Mouse (Mus musculus) hindbrain, postnatal 0 days (tissue): ENCODE measurements around the gene Ntrk3. TPM values are rescaled to one million over a fixed set of nuclear protein-coding genes. Genes with fewer than 3 reads are reported as not detected.
A peak's percentile ranks its signal among the peaks of the same experiment; 100 is the strongest.

Experiments
- ATAC-seq: fragments of 200-750 bp; cut with Nextera tagmentation; 2 replicates; pipeline ENCODE4 v1.8.0; 2017; ENCODE audit warnings: mild to moderate bottlenecking, moderate TSS enrichment, moderate library complexity
- DNase-seq: peaks from one replicate; pipeline ENCODE4 v3.0.0-alpha.2; 2015; ENCODE audit warnings: low spot score
- H3K27ac ChIP-seq: fragments of 300-500 bp; sonication (generic); 2 replicates; pipeline ENCODE4 v1.5.1; 2014; ENCODE audit warnings: mild to moderate bottlenecking
- H3K27me3 ChIP-seq: fragments of 300-500 bp; sonication (generic); 2 replicates; pipeline ENCODE4 v1.6.1; 2014; ENCODE audit warnings: low read length, mixed read lengths; ENCODE audit not compliant: insufficient read depth
- H3K36me3 ChIP-seq: fragments of 300-500 bp; sonication (generic); 2 replicates; pipeline ENCODE4 v1.6.1; 2014; ENCODE audit warnings: low read length, mixed read lengths; ENCODE audit not compliant: insufficient read depth
- H3K4me1 ChIP-seq: fragments of 300-500 bp; sonication (generic); 2 replicates; pipeline ENCODE4 v1.6.1; 2014; ENCODE audit warnings: antibody characterized with exemption, low read length, mixed read lengths; ENCODE audit not compliant: insufficient read depth
- H3K4me2 ChIP-seq: fragments of 300-500 bp; sonication (generic); 2 replicates; pipeline ENCODE4 v1.6.1; 2014; ENCODE audit warnings: low read depth, mild to moderate bottlenecking, low read length, moderate library complexity, mixed read lengths
- H3K4me3 ChIP-seq: fragments of 300-500 bp; sonication (generic); 2 replicates; pipeline ENCODE4 v1.5.1; 2014; ENCODE audit warnings: low read length
- H3K9ac ChIP-seq: fragments of 300-500 bp; sonication (generic); replicated peaks from 2 replicates; pipeline ENCODE4 v1.6.1; 2014; ENCODE audit warnings: mild to moderate bottlenecking, low read length, moderate library complexity, mixed read lengths
- H3K9me3 ChIP-seq: fragments of 300-500 bp; sonication (generic); 2 replicates; pipeline ENCODE4 v1.6.1; 2016; ENCODE audit warnings: low read length, mixed read lengths
- CTCF ChIP-seq: IDR thresholded peaks from 2 replicates; pipeline ENCODE4 v1.5.1; 2016; ENCODE audit warnings: antibody characterized with exemption, control low read depth, low read depth
- WGBS: fragments of 180-500 bp; shearing (Covaris S2); extraction: QIAGEN DNeasy Blood & Tissue Kit; methylation state at CpG from one replicate; pipeline ENCODE4 v1.1.7; 2014; 5-methylcytosine and 5-hydroxymethylcytosine counted together
- polyA plus RNA-seq: library from polyadenylated mRNA; unstranded; fragments of >200 nt; fragmentation: Nextera tagmentation; extraction: Ambion mirVana; gene quantifications from 2 replicates; pipeline ENCODE4 v1.2.1, GENCODE M21; 2015
- total RNA-seq: library from RNA; depleted of rRNA; stranded (reverse); fragments of >200 nt; gene quantifications from 2 replicates; pipeline ENCODE4 v1.2.3, GENCODE M21; 2014

Gene Ntrk3
- total and polyA plus RNA-seq, 2 experiments from 2014 or later: 23.5 to 90.8 TPM

DNA sequence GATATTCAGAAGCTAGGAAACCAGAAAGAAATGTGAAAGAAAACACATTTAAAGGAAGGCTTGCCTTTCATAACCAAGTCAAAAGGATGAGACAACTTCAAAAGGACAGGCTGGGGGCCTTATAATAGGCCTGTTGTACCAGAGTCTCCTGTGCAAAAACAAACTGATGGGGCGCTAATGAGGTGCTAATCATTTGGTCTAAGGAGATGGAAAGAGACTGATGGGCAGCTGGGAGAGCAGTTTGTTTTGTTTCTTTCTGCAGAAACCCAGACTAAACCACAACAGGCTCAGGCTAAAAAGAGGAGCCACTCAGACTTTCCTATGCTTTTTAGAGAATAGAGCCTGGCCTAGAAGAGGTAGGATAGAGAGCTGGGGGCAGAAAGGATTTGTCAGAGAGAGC lies 554.4 kb downstream of the Ntrk3 start:
- H3K36me3 ChIP-seq: no peaks in the 10 kb centered on the region
- H3K4me3 ChIP-seq: no peak overlapping the region
- no peaks in the 10 kb centered on the region for H3K9me3 ChIP-seq
- H3K27me3 ChIP-seq: no peaks in the 10 kb centered on the region
- no peak overlapping the region for H3K4me2 ChIP-seq
- DNase-seq: no peak
- TF ChIP-seq CTCF: no peak
- WGBS: 46% methylated on average over 1 of the region's 1 CpGs
- ATAC-seq: no peak
- no peak overlapping the region for H3K9ac ChIP-seq
- peak overlapping the region; percentile 15; the same call in 1 of the 2 replicates for H3K27ac ChIP-seq
- H3K4me1 ChIP-seq: no peaks in the 10 kb centered on the region

DNA sequence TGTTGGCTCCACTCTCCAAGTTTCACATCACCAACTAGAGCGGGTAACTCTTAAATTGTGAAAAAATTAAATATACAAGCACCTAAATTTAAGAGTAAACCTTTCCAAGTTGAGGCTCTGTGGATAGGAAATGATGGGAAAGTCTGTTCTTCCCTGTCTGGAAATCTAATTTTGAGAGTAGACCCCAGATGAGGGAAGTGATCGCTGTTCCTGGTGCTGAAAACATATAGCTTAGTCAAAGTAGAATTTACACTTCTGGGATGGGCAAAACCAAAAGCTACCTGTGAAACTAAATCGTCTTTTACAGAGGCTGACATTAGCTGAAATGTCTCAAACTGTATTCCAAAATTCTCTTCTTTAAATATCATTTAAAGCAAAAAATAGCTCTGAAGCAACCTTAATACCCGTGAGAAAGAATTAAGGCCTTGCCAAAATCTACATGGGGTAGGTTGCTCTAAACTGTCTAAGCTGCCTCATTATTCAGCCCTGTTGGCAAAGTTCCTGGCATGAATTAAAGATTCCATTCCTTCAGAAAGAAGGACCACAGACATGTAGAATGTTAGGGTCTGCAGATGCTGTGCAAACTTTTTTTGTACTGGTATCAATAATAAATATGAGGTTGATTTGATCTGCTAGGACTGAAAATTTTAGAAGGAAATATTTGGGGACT lies 557.7 kb downstream of the Ntrk3 start:
- TF ChIP-seq CTCF: no peak
- ATAC-seq (no peak), DNase-seq (peak; percentile 73)
- 66% methylated on average over 4 of the region's 4 CpGs for WGBS
- H3K36me3 ChIP-seq: no peaks in the 10 kb centered on the region
- H3K4me2 ChIP-seq: no peak overlapping the region
- H3K4me1 ChIP-seq: no peaks in the 10 kb centered on the region
- no peak overlapping the region for H3K4me3 ChIP-seq
- no peaks in the 10 kb centered on the region for H3K27me3 ChIP-seq
- no peak overlapping the region for H3K9ac ChIP-seq
- H3K27ac ChIP-seq: no peak overlapping the region
- no peaks in the 10 kb centered on the region for H3K9me3 ChIP-seq

DNA sequence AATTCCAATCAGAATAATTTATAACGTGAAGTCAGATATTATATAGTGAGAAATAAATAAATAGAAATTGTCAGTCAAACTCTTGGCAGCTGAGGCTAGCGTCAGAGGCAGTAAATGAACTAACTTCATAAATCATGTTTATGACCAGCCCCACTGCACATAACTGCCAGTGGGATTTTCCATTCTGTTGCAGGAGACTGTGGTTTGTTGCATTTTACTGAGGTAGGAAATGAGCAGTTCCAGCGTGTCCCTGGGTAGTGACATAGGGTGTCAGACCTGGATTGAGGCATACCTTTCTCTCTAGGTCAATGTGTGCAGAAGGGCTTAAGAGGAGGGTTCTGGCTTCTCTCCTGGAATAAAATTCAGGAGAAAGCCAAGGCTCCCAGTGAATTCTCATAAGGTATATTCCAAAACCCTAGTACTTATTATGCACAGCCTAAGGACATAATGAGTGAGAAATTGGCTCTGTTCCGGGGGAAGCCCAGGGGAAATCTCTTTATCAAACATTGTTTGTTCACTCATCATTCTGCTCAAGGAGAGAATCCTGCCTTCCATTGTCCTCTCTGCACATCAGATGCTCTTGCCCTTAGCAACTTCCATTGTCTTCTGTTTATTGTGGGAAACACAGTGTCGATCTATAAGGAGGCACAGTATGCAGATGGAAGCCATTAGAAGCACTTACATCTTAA lies 565.4 kb downstream of the Ntrk3 start:
- H3K9ac ChIP-seq: no peak overlapping the region
- H3K27me3 ChIP-seq: no peaks in the 10 kb centered on the region
- no peak for TF ChIP-seq CTCF
- ATAC-seq: no peak
- H3K9me3 ChIP-seq: no peaks in the 10 kb centered on the region
- no peaks in the 10 kb centered on the region for H3K4me1 ChIP-seq
- H3K36me3 ChIP-seq: no peaks in the 10 kb centered on the region
- WGBS: 61% methylated on average over 5 of the region's 5 CpGs
- H3K4me2 ChIP-seq: no peak overlapping the region
- no peak overlapping the region for H3K27ac ChIP-seq
- no peak overlapping the region for H3K4me3 ChIP-seq
- peak; percentile 23 for DNase-seq

DNA sequence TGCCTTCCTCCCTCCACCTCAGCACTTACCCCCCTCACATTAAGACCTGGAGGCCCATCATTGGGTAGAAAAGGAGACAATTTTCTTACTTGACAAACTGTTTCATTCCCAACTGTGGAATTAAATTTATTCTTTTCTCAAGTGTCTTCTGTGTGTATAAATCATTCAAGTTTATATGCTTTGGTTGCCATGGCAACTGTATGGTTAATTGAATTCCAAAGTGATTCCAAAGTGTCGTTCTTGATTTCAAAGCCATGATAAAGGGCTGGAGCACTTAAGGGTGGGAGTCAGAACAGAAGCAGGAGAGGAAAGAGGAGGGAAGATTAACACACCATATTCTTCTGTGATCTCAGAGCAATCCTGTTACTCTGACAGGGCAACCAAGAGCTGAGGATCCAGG lies 572.3 kb downstream of the Ntrk3 start:
- no peak for TF ChIP-seq CTCF
- Histone ChIP-seq H3K4me3 (no peak overlapping the region), H3K27me3 (no peaks in the 10 kb centered on the region), H3K9ac (no peak overlapping the region), H3K4me1 (no peaks in the 10 kb centered on the region), H3K27ac (no peak overlapping the region), H3K36me3 (no peaks in the 10 kb centered on the region), H3K9me3 (no peaks in the 10 kb centered on the region), H3K4me2 (no peak overlapping the region)
- ATAC-seq: no peak
- whole genome bisulfite sequencing: 16% methylated on average over 1 of the region's 1 CpGs
- peak; percentile 46 for DNase-seq

DNA sequence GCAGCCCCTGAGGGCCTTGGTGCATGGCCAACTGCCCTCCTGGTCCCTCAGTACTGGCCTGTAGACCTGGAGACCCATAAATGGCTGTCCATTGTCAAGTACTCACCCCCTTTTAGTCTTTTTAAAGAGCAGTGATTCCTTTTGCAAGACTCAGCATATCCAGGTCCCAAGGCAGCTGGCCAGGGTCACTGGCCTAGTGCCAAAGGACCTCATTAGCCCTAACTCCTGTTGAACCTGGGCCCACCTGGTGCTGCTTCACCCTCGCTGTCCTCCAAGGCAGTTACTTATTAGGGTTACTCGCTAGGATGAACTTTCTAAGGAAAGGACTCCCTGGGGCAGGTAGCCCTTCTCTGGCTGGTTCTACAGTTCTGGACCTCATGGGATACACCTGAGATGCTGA lies 579.9 kb downstream of the Ntrk3 start:
- ATAC-seq (no peak), DNase-seq (no peak)
- 85% methylated on average over 2 of the region's 2 CpGs for WGBS
- no peak for TF ChIP-seq CTCF
- H3K4me3 ChIP-seq: no peak overlapping the region
- no peak overlapping the region for H3K4me2 ChIP-seq
- H3K27ac ChIP-seq: no peak overlapping the region
- no peaks in the 10 kb centered on the region for H3K4me1 ChIP-seq
- H3K27me3 ChIP-seq: no peaks in the 10 kb centered on the region
- no peak overlapping the region for H3K9ac ChIP-seq
- no peaks in the 10 kb centered on the region for H3K36me3 ChIP-seq
- no peaks in the 10 kb centered on the region for H3K9me3 ChIP-seq

DNA sequence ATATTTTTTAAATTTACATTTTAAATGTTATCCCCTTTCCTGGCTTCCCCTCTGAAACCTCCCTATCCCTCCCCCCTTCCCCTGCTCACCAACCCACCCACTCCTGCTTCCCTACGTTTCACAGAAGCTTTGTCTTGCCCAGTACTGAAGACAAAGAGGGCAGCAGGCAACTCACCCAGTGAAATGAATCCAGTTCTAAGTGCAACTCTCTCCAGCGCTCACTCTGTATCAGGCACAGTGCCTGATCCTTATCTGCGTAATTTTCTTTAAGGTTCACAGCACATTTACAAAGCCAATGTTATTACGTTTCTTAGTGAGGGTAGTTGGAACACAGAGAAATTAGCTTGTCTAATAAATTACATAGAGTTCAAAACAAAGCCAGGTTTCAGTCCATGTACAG lies 592.6 kb downstream of the Ntrk3 start:
- Histone ChIP-seq H3K36me3 (no peaks in the 10 kb centered on the region), H3K27ac (no peak overlapping the region), H3K9ac (no peak overlapping the region), H3K4me3 (no peak overlapping the region), H3K9me3 (no peaks in the 10 kb centered on the region), H3K27me3 (no peaks in the 10 kb centered on the region), H3K4me2 (no peak overlapping the region), H3K4me1 (no peaks in the 10 kb centered on the region)
- 24% methylated on average over 4 of the region's 4 CpGs for WGBS
- DNase-seq: no peak
- no peak for TF ChIP-seq CTCF
- no peak for ATAC-seq

DNA sequence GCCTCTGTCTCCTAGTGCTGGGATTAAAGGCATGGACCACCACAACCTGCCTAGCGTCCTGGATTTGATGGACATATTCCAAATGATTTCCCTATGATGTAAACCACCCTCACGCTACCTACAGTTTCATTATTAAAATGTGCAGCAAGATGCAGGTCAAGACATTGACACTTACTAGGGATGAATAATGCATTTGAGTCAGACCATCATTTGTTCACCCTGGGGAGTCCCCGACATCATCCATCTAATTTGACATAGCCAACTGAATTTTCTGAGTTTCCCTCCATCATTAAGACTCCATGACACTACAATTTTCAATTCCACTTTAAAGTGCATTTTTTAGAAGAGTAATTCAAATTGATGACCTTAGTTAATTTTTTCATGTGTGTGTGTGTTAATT lies 593.0 kb downstream of the Ntrk3 start:
- no peak overlapping the region for H3K4me2 ChIP-seq
- H3K9me3 ChIP-seq: no peaks in the 10 kb centered on the region
- no peak for TF ChIP-seq CTCF
- H3K27me3 ChIP-seq: no peaks in the 10 kb centered on the region
- DNase-seq (no peak), ATAC-seq (no peak)
- H3K27ac ChIP-seq: no peak overlapping the region
- H3K36me3 ChIP-seq: no peaks in the 10 kb centered on the region
- 54% methylated on average over 3 of the region's 3 CpGs for WGBS
- no peak overlapping the region for H3K4me3 ChIP-seq
- H3K9ac ChIP-seq: no peak overlapping the region
- no peaks in the 10 kb centered on the region for H3K4me1 ChIP-seq
